Mouse (Mus musculus): ENCODE measurements around the gene Adamts7.

Gene Adamts7

GRCm38 (mm10) chr9:90257220-90257619, 94.4 kb downstream of the Adamts7 start:
- in situ Hi-C loops (cut with MboI, MseI): loop anchor here (25.0 kb wide), 1 partner anchor 2005 kb away; no protein-coding TSS in a partner anchor

Measured in regulatory T cell (primary cell).